Mouse (Mus musculus) retina, postnatal 7 days (tissue): ENCODE measurements at regions not wholly inside any gene's neighbourhood (a gene's known extent, or its start where the extent isn't known, plus 50 kb on each side); places are given as distances from the start of the nearest gene placed in this dataset.

ENCODE experiments used
- DNase-seq: peaks from one replicate; pipeline ENCODE4 v3.0.0-alpha.2; 2012; ENCODE audit warnings: low read depth, low spot score

GRCm38 (mm10) chr5:148454200-148454599, 54.5 kb upstream of the Slc7a1 start:
- no peak for DNase-seq

- DNase-seq = no peak
Measured at GRCm38 (mm10) chr5:148453776-148454175, 54.1 kb upstream of the Slc7a1 start.

- no peak for DNase-seq
Measured at GRCm38 (mm10) chr5:148452909-148453632, 53.4 kb upstream of the Slc7a1 start.

GRCm38 (mm10) chr5:148451811-148452210, 52.1 kb upstream of the Slc7a1 start:
- peak; percentile 31 for DNase-seq

DNA sequence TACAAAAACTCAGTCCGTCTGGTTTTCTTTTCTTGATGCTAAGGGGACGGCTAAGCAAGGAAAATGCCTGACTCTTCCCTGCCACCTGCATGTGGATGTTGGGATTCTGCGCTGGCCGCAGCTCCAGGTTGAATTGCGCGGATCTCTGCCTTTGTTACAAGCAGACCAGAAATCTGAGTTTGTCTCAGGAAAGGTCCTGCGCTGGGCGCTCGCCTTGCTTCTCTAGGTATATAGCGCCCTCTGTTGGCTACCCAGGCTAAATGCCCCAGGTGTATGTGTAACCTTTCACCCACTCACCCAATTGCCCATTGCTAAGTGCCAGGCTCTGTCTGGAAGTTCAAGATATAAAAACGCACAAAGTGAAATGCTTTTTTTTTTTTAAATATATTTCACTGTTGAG, 51.2 kb upstream of the Slc7a1 start:
- DNase-seq = no peak
